Mouse (Mus musculus) urinary bladder, postnatal 36 days (tissue): Measurements from ENCODE around the gene Fig4.

Experiments
- DNase-seq, 2 experiments: peaks; one replicate each; pipeline ENCODE4 v3.0.0; 2022; ENCODE audit warnings: low spot score in 2 of 2, mixed read lengths in 1 of 2

Fig4 gene

DNA sequence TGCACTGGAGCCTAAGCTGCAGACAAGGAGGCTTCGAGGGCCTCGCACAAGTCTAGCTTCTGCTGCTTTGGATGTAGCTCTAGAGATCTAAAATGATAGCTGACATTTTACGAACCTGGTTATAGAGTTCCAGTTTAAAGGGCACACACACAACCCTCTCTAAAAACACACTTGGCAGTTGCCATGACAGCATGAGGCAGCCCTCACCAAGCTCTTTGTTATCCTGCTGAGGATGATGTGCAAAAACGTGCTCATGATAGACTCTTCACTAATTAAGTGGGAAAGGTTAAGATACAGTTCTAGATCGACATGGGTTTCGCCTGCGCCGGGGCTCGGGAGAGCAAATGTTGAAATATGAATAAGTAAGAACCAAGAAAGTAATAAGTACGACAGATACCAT, 84.2 kb downstream of the Fig4 start:
- DNase-seq = no peak

DNA sequence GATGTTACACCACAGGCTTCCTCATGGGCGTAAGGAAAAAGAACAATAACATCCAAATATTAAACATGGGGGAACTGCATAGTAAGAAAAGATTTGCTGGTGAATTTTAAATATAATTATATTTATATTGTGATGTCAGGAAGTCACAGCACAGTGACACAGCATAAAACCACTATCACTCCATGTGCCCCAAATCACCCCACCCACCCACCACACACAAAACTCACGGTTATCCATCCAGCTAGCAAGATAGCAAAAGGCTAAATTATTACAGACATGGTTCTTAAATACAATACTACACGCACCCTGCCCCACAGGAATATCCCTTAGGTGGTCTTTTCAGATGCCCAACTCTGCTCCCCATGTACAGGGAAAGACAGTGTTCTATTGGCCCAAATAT, 89.0 kb downstream of the Fig4 start:
- DNase-seq = no peak

DNA sequence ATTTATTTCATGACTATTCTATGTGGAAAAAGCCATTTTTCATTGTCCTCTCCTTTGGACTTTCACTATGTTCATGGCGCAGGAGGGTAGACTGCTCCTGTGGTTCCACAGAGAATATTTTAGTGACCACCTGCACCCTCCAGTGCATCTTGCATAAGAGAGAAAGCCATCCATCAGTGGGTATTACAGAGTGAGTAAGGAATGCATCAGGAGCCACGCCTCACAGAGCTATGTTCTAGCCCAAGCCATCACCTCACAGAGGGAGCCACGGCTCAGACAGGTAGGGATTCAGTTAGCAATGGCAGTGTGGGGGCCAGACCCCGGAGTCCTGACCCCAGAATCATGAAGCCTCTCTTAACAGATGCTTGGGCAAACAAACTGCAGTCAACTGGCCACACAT, 93.5 kb downstream of the Fig4 start:
- no peak for DNase-seq

DNA sequence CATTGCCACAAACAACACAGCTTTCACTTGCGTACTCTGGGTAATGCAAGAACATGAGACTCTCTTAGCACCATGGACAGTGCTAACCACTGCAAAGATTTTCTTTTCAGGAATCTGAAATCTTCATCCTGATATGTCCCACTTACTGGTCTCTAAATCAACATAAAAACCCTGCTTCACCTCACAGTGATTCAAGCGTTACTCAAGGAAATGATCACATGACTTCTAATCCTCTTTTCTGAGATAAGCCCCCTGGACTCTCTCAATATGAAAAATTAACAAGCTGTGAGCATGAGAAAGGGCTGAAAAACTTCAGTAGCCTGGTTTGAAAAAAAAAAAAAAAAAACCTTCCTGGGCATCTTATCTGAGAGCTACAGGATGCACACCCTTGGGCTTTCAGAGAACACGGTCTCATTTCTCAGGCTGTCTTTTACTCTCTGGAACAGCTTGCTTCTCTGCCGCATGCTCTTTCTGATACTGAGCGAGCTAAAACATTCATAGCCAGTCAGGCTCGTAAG, 94.1 kb downstream of the Fig4 start:
- no peak for DNase-seq

DNA sequence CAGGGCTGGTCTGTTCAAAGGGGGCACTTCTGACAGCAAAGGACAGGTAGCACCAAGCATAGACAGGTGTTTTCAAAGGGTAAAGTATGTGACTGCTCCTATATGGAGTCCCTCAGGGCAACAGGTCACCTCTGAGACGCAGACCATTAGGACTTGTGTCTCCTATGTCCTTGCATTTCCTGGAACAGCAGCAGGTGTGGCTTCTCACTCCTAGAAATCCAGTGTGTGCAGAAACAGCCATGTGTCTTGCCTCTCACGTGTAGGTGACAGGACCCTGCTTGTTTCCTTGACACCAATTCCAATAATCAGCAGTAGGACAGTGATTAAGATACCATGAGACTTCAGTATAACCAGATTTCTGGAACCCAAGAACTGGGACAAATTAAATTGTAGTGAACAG, 97.4 kb downstream of the Fig4 start:
- DNase-seq = no peak

DNA sequence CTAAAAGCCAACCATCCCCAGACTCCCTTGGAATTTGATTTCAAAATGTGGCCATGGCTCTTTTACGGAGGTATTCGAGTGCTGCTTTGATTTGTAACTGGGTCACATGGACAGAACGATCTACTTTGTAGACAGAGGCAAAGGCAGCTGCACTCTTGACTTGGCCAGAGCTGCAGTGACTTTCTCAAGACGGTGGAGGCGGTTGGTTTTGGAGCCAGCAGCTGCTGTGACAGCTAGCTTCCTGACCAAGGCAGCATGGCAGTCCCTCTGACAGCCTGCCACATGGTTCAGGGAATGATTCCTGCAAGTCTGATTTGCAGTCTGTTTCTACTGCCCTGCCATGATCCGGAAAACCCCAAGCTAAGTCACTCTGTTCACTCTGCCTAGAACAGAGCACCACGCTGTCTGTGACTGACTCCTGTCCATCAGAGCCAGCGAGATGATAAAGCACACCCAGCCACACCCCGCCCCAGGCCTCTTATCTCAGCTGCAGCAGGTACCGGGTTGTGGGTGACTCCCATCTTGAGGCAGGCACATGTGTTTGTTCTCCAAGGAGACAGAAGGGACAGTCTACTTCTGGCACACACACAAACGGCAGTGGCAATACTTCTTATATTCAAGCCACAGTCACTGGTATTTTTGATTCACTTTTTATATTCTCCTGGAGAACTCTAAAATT, 98.3 kb downstream of the Fig4 start:
- no peak for DNase-seq

DNA sequence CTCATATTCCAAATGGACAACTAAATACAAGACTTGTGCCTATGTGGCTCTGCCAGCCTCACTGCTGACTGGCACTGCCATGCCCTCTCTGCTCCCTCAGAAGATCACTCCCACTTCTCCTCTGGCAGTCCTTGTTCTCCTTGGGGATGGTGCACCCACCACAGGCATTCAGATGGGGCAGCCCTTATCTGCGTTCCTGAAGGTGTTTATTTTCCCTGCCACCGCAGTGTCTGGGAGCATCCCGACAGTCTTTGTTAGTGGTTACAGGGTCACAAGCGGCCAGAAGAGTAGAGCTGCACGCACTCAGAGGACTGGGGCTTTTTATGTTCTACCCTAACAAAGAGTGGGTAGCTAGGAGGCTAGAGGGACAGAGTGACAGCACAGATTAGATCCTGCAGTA, 98.9 kb downstream of the Fig4 start:
- DNase-seq = no peak

DNA sequence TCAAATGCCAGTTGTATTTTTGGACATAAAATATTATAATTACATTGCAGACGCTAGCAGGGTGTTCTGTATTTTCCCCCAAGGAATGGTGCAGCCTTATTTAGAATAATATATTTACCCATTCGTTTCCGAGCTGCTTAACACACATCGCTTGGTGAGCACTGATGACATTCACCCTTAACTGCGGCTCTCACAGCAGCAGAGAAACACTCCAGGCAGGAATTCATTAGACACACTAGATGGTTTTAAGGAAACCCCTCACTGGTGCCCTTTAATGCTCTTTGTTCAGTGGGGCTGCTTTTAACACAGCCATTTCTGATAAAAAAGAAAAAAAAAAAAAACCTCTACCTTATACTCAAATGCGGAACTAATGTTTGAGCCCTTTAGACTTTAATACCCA, 104.3 kb downstream of the Fig4 start:
- DNase-seq = no peak

DNA sequence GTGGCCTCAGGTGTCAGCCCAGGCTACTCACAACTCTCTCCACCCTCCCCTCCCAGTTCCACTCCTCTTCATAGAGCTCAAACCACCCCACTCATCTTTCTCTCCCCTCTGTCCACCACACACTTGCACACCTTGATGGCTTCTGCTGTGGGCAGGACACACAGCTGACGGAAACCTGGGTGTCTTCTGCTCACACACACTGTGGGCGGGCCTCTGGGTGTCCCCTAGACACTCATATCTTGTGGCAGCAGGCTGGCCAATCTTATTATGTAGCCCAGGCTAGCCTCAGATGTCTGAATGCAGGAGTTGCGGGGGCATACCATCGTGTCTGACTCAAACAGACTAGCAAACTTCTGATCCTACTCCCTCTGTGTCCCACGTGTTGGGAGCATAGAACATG, 105.3 kb downstream of the Fig4 start:
- DNase-seq = no peak

DNA sequence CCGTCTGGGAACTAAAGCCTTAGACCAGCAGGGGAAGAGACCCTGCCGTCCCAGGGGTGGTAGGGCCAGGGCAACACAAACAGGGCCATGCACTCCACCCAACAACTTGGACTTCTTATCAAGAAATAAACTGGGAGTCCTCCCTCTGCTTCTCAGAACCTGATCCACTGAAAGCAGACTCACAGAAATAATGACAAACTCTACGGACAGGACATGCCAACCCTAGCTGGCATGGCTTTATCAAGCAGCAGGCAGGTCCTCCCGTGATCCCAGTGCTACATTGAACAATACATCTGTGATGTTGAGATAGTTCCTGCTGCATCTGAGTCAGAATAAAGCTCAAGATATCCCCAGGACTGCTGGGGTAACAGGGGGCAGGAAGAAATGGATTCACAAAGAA, 106.8 kb downstream of the Fig4 start:
- no peak for DNase-seq

DNA sequence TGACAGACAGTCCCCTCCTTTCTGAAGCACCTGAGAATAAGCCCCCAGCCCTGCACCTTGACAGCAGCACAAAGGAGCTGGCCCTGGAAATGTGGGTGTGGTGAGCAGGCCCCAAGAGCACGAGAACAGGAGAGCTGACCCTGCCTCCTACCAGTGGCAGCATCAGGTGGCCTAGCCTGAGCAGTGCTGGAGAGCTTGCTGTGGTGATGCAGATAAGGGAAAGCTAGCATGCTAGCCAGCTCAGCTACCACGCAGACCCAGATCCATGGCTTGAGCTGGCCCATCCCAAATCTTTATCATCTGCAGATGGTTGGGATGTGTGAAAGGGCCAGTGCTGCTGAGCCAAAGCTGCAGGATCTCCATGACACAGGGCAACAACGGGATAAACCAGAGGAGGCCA, 113.7 kb downstream of the Fig4 start:
- DNase-seq = no peak

DNA sequence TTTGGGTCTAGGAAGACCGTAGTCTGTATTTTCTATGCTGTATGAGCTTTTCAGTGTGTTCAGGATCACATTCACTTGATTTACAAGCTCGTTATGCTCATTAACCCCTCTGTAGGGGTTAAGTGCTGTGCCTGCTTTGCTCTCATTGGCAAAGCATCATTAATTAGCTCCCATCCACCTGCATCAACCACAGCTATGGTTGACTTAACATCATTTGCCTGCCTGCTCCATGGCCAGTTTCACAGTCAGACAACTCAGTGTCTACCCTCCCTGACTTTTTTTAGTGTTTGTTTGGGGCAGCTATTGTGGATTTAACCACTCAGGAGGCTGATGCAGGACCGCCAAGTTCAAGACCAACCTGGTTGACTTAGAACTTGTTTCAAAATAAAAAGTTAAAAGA, 119.1 kb downstream of the Fig4 start:
- DNase-seq = no peak

DNA sequence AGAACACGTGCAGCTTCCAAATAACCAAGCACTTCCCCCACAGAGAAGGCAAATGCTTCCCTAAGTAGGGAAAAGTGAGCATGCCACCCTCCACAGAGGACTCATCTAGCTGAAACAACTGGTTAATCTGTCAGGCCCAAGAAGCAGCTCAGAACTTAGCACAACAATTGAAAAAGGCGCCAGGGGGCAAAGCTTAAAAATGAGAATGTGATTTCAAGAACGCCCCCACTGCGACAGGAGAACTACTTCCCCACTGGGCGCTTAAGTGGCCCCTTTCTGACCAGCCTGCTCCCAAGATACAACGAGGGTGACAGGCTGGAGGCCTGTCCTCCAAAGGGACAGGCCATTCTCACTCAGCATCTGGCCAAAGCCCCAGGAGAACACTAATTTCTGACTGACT, 120.4 kb downstream of the Fig4 start:
- no peak for DNase-seq

DNA sequence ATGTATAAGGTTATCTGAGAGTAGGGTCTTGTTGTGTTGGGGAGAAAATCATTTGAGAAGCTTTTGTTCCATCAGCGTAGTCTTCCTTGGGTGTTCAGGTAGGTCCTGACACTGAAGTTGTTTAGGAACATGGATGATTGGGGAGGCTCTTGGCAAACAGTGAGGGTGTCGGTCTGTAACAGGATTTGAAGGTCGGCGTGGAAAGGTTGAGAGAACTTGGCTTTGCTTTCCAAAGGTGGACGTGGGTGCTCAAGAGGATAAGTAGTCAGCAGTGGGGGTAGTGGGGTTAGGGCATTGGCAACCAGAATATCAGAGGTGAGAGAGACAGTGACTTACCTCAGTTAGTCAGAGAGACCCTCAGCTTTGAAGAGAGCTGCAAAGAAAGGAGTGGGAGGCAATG, 136.9 kb downstream of the Fig4 start:
- DNase-seq = no peak

DNA sequence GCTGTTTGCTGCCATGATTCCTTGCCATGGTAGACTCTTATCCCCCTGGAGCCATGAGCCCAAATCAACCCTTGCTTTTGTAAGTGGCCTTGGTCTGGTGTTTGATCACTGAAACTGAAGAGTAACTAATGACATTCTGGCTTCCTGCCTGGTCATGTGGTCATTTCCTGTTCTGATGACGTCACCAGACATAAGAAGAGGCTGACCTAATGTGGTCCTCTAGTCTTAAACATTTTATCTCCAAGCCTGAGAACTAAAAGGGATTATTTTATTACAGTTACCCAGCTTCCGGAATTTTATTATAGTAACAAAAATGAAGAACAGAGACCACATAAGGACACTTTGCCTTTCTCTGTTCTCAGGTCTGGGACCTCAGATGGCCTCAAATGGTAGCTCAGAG, 140.0 kb downstream of the Fig4 start:
- no peak for DNase-seq

DNA sequence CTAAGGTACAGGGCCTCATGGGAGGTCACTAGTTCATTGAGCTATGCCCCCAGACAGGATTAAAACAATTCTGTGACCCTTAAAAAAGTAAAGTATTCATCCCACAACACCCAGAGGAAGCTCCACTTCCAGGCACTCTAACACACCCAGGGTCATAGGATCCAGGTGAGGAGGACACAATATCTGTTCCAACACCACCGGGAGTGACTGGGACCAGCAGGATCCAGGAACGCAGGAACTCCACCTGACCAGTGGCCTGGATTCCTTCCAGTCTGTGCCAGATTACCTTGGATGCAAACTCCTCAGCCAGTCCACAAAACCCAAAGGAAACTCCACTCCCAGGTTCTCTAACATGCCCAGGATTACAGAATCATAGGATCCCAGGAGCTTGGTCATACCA, 145.8 kb downstream of the Fig4 start:
- DNase-seq = no peak

DNA sequence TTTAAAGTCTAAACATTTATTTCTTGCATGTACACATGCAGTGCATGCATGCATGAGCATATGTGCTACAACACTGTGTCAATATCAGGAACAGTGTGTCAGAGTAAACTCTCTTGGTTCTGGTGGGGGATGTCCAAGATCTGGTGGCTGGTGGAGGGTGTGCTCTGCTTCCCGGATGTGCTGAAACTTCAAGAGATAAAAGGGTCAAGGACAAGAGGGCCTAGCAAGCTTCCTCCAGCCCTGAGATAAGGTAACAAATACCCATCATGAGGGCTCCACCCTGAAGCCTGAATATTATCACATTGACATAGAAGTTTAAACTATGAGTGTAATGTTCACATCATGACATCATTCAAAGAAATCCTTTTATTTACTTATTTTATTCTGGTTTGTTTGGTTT, 146.4 kb downstream of the Fig4 start:
- no peak for DNase-seq

DNA sequence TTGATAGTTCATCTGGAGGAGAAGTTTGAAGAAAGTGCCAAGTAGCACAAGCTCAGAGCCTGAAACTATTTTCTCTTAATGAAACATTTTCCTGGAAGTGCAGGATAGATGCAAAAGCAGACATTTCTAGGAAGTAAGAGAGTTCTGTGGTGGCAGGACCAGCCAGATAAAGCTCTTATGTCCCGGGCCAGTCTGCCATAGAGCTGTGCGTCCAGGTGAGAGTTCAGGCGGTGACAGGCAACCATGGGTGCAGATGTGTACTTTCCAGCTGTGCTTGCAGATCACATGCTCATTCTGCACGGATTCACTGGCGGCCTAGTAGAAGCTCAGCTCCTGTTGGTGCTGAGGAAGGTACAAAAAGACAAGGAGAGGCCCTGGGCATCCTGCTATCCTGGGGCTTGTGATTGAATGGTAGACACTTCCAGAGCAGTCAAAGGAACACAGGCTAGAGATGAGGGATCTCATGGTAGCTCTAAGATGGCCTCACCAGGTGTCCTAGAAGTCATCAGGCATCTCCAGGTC, 149.8 kb downstream of the Fig4 start:
- DNase-seq = no peak

DNA sequence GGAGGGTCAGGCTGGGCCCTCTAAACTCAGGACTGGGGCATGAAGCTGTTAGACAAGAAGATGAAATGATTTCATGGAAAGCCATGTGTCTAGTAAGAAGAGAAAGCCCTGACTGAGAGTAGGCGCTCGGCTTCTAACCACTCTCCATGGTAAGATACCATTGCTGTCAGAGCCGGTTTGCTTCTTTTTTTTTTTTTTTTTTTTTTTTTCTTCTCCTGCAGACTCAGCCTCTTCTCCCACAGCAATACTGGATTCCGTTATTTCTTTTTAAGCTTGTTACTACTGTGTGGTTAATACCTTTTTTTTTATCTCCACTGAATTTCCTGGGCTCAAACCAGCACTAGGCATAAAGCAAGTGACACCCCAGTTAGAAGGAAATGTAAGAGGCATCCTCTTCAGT, 151.2 kb downstream of the Fig4 start:
- no peak for DNase-seq

DNA sequence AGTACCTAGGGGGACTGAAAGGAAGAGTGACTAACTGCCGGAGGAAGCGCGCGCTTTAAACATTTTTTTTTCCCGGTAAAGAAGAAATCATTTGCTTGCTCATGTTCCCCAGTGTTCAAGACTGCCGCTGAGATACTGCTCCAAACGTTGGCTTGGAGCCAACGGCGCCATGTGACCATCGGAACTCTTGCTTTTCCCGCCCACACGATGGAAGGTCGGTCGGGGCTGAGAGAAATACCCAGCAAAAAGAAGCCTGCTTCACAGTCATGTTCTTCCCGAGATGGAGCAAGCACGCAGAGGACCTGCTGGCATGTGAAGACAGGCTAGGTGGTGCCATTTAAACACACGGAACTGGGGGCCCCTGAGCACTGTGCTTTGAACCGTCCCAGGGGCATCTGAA, 151.6 kb downstream of the Fig4 start:
- no peak for DNase-seq

DNA sequence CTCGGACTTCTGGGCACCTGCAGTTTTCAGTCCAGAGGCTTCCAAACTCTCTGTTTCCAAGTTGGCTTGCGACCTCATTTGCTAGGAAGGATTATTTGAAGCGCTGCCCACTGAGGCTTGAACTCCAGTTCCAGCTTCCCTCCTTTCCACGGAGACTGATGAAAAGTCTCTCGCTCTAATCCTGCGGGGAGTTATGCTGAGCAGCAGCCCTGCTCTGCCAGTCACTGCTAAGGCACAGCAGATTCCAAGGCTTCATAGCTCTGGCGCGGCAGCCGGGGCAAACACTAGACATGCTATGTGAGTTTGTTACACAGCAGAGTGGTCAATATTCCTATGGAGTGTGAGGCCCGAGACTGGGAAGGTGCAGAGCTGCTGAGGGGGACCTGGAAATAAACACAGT, 152.0 kb downstream of the Fig4 start:
- no peak for DNase-seq

DNA sequence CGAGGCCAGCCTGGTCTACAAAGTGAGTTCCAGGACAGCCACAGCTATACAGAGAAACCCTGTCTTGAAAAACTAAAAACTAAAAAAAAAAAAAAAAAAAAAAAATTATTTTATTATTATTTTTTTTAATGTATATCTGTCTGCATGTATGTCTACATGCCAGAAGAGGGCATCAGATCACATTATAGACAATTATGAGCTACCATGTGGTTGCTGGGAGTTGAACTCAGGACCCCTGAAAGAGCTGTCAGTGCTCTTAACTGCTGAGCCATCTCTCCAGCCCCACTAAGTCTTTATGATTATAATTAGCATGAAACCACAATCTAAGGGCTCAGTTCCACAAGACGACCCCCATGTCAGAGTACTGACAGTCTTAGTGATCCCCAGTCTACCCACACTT, 152.6 kb downstream of the Fig4 start:
- DNase-seq = no peak

DNA sequence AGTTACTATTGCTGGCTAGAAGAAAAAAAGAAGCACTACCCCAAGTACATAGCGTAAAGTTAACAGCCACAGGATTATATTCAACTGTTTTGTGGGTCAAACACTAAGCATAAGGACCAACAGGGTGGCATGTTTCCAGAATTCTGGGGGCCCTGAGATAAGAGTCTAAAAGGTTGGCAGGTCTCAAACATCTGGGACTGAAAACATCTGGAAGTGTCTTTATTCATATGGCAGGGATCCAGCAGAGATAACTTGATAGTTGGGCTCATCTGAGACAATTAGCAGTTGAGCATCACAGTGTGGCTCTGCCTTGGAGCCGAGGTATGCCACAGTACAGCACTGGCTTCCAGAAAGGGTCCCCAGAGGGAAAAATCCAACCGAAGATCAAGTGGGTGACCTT, 153.8 kb downstream of the Fig4 start:
- DNase-seq = no peak

DNA sequence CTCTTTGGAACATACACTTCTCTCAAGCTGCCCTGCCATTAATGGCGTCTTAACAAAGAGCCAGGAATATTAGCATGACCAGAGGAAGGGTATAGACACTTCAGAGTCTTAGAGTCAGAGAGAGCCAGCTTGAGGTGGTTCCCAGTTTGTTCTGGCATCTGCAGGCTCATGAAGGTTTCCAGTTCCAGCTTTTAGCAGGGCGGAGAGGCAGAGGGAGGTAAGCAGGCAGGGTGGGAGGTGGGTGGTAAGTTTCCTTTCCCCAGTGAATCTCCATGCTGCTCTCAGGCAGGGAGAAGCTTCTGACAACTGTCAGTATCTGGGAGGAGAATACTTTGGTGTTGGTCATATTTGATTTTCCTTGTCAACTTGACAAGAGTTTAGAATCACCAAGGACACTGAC, 156.9 kb downstream of the Fig4 start:
- DNase-seq = no peak
